Mouse (Mus musculus) cortical plate, adult 2 months (tissue): ENCODE results near the gene 9930111J21Rik2. TPM values are rescaled to one million over a fixed set of nuclear protein-coding genes. Genes with fewer than 3 reads are reported as not detected.
"Not testable (repeated sequence)": the region's sequence is repeated elsewhere in the genome, so short reads cannot be mapped to it uniquely, and the experiment has no call there.

ENCODE experiments used
- H3K27ac ChIP-seq: fragments of 200-500 bp; 2 replicates; pipeline ENCODE4 v1.5.1; 2012; ENCODE audit warnings: low read length, control low read depth, inconsistent platforms; ENCODE audit not compliant: insufficient read depth
- H3K4me1 ChIP-seq: fragments of 200-500 bp; 2 replicates; pipeline ENCODE4 v1.6.1; 2011; ENCODE audit warnings: low read length; ENCODE audit not compliant: control insufficient read depth, insufficient read depth
- H3K4me3 ChIP-seq: fragments of 200-500 bp; 2 replicates; pipeline ENCODE4 v1.5.1; 2011; ENCODE audit warnings: mild to moderate bottlenecking, low read length, control low read depth; ENCODE audit not compliant: insufficient read depth
- CTCF ChIP-seq: fragments of 200-500 bp; IDR thresholded peaks from 2 replicates; pipeline ENCODE4 v1.5.1; 2011; ENCODE audit warnings: mild to moderate bottlenecking, control low read depth, low read length; ENCODE audit not compliant: insufficient read depth; ENCODE audit errors: extremely low read depth
- POLR2A ChIP-seq: fragments of 200-500 bp; IDR thresholded peaks from 2 replicates; pipeline ENCODE4 v1.6.1; 2011; ENCODE audit warnings: mild to moderate bottlenecking, low read length, control low read depth; ENCODE audit not compliant: insufficient read depth; ENCODE audit errors: extremely low read depth
- polyA plus RNA-seq: library from polyadenylated mRNA; depleted of rRNA; stranded (reverse); fragments of >200 nt; gene quantifications from 2 replicates; pipeline ENCODE4 v1.2.3, GENCODE M21; 2012

Gene 9930111J21Rik2
- polyA plus RNA-seq, 1 experiment: 1.9 TPM

- Histone ChIP-seq H3K4me1 (no peaks in the 10 kb centered on the region; the same call in 1 of the 2 replicates), H3K4me3 (no peak overlapping the region), H3K27ac (no peak overlapping the region)
- TF ChIP-seq CTCF (no peak), POLR2A (no peak)
Observed at GRCm38 (mm10) chr11:49080636-49081035, 29.6 kb upstream of the 9930111J21Rik2 start.

DNA sequence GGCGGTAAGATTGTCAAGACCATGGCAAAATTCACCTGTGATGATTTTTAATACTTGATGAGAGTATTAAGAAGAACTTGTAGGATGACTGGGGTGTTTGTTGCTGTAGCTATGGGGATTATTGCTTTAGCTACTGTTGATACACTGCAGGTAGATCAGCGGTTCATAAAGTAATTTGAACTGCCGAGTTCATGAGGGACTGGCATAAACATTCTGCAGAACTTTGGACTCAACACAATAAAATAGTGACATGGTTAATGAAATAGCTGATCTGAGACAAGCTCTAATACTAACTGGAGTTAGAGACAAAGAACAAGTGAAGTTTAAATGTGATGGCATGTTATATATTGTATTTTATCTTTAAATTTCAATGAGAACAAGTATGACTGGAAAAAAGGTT is 27.7 kb upstream of the 9930111J21Rik2 start:
- no peak overlapping the region for H3K27ac ChIP-seq
- H3K4me1 ChIP-seq: no peaks in the 10 kb centered on the region; the same call in 1 of the 2 replicates
- no peak overlapping the region for H3K4me3 ChIP-seq
- TF ChIP-seq CTCF: no peak
- no peak for TF ChIP-seq POLR2A

DNA sequence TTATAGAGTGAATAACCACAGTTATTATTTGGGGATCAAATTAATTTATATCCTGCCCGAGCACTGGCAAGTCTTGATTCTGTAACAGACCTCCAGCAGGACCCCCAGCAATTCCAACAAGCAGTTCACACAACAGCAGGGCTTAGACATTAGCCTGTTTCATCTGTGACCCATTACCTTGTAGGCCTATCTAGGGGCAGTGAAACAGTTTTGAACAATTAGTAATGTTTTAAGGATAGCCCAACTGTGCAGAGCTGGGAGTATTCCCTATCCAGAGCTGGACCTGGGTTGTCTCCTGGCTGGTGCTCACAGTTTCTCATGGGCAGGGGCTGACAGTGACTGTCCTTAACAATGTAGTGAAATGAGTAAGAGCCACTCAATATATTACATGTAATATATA is 26.0 kb upstream of the 9930111J21Rik2 start:
- Histone ChIP-seq H3K27ac (no peak overlapping the region; the same call in 1 of the 2 replicates), H3K4me3 (no peak overlapping the region), H3K4me1 (no peaks in the 10 kb centered on the region)
- TF ChIP-seq POLR2A: no peak
- no peak for TF ChIP-seq CTCF

GRCm38 (mm10) chr11:49076001-49076757 is 25.1 kb upstream of the 9930111J21Rik2 start, which contains the start of gene Ifi47:
Gene Ifi47 (plus strand): TSS chr11:49076587.
- H3K4me1 ChIP-seq, H3K4me3 ChIP-seq: not testable (repeated sequence)
- peak within 1 kb of the TSS; percentile 71 for H3K27ac ChIP-seq

- TF ChIP-seq CTCF (no peak), POLR2A (no peak)
- H3K27ac ChIP-seq: no peak overlapping the region
- H3K4me1 ChIP-seq: no peaks in the 10 kb centered on the region
- no peak overlapping the region for H3K4me3 ChIP-seq
Observed at GRCm38 (mm10) chr11:49068358-49068757, 17.3 kb upstream of the 9930111J21Rik2 start.

DNA sequence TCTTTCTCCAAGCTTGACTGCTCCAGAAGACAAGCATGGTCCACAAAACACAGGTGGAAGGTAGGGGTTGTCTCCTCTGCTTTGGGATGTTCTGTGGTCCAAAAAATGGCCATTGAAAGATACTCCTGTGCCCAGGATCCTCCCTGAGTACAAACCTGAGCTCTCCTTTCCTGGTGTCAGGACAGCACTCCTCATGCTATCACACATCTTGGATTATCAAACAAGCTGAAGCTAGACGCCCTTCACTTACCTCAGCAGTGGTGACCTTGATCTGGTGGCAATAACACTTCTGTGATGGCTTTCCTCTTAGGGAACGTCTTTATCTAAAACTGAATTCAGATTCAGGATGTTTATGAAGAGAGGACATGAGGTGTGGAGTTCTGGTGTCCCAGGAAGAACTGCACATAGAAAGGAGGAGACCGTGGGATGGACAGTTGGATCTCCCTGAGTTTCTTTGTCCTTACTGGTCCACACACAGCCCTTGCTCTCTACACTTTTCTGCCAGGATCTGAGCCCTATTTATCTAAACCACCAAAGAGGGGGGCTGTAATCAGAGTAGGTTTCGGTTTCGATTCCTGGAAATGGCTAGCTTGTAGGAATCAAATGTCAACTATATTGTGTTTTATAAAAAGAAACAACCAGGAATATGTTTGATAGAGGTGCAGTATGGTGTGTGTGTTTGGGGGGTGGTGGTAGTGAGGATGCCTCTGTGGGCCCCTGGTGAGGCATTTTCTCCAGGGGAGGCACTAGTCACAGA is 12.8 kb upstream of the 9930111J21Rik2 start, which contains the start of gene Tgtp2:
Gene Tgtp2 (minus strand): TSS at position 494 of the 757 bp plus-strand sequence.
- not testable (repeated sequence) for H3K27ac ChIP-seq, H3K4me3 ChIP-seq, H3K4me1 ChIP-seq

DNA sequence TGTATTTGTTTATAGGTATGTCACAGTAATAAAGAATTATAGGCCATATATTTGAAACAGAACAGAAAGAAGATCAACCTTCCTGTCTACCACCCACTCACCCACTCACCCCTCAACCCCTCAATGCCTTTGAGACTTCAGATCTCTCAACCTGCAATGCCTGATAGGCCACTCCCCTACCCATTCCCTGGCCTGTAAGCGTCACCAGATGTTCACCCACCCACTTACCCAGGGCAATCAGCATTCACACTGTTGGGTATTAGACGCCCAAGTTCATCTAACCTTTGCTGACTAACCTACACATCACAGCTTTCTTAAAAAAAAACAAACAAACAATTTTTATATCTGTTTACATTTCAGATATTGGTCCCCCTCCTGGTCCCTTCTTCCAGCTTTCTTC is 10.8 kb upstream of the 9930111J21Rik2 start:
- not testable (repeated sequence) for H3K4me3 ChIP-seq, H3K27ac ChIP-seq, H3K4me1 ChIP-seq

DNA sequence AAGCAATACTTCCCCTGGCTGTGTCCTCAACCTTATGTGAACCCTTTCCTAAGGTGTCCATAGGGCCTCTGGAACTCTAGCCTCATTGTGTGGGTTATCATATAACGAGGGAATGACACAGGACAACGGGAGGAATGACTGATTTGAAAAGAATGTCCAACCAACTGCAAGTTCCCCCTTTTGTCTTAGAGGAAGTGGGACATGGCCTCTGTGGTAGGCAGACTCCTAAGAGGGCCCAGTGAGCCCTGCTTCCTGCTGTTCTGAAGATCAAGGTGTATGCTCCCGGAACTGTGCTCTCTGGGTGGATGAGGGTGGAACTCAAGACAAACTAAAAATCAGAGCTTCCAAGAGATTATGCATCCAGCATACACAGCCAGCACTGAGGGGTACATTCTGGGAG is 9.0 kb upstream of the 9930111J21Rik2 start:
- not testable (repeated sequence) for H3K4me1 ChIP-seq, H3K4me3 ChIP-seq, H3K27ac ChIP-seq

DNA sequence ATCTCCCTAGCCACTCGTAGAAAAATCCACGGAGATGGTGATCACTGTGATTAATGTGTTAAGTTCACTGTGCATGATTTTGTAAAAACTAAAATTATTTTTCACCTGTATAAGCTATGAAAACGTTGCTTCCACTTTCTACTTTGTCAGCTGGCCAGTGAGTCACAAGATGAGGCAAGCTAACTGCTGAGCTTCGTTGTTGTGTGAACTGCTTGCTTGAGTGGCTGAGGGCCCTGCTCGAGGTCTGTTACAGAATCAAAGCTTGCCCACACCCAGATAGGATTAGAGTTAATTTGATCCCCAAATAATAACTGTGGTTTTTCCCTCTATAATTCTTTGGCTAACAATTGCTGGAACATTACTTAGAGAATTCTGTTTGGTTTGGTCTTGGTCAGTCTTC is 852 bp upstream of the 9930111J21Rik2 start:
- H3K27ac ChIP-seq, H3K4me1 ChIP-seq, H3K4me3 ChIP-seq: not testable (repeated sequence)

DNA sequence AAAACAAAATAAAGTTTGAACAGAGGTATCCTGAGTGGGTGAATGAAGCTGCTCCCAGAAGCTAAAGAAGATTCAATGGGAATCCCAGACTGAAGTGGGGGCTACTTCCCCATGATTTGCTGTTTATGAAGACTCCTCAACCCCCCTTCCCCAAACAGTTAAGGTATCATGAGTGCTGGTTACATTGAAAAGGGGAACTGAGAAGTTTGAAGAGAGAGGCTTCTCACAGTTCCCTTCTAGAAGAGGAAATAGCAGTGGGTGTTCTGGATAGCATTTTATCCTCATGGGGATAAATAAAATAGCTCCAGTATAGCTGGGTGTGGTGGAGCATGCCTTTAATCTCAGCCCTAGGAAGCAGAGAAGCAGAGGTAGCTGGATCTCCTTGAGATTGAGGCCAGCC is 978 bp downstream of the 9930111J21Rik2 start:
- not testable (repeated sequence) for H3K27ac ChIP-seq, H3K4me1 ChIP-seq, H3K4me3 ChIP-seq

GRCm38 (mm10) chr11:49012074-49012473 is 39.0 kb downstream of the 9930111J21Rik2 start:
- not testable (repeated sequence) for H3K4me1 ChIP-seq

GRCm38 (mm10) chr11:49006785-49007184 is 44.3 kb downstream of the 9930111J21Rik2 start:
- H3K4me1 ChIP-seq, H3K4me3 ChIP-seq, H3K27ac ChIP-seq: not testable (repeated sequence)

More at GRCm38 (mm10) chr11:49012074-49012473, 39.0 kb downstream of the 9930111J21Rik2 start:
- not testable (repeated sequence) for H3K27ac ChIP-seq, H3K4me3 ChIP-seq

DNA sequence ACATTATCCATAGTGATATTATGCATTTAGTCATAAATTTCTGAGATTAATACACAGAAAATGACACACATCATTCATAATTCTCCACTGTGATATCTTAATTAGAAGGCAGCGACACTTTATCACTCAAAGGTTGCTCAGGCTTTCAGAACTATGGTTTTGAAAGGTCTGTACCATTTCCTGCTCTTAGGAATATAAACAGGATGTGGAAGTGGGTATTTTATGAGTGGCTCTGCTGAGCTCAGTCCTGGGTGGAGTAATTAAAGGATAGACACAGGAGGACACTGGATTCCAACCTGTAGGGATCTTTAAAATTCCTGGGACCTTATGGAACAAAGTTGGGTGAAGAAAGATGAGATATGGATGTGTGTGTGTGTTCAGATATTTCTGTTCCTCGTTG is 44.7 kb downstream of the 9930111J21Rik2 start:
- not testable (repeated sequence) for H3K4me1 ChIP-seq, H3K4me3 ChIP-seq

DNA sequence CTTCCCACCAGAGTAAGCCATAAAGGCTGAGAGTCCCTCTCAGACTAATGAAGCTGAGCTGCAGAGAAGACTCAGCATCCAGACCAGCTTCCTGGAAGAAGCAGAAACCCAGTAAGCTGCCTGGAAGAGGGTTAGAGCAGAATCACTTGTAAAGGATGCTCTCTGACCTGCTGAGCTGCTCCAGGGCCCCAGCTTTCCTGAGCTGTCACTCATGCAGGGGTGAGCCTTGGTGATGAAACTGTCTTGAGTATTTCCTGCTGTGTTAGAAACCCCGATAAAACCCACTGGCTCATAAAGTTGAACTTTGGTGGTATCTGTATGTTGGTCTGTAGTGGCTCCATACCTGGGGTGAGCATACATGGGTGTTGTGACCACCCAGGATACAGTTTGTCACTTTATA is 50.6 kb downstream of the 9930111J21Rik2 start:
- H3K4me1 ChIP-seq, H3K27ac ChIP-seq, H3K4me3 ChIP-seq: not testable (repeated sequence)

More for the DNA sequence above, 44.7 kb downstream of the 9930111J21Rik2 start:
- H3K27ac ChIP-seq: not testable (repeated sequence)

DNA sequence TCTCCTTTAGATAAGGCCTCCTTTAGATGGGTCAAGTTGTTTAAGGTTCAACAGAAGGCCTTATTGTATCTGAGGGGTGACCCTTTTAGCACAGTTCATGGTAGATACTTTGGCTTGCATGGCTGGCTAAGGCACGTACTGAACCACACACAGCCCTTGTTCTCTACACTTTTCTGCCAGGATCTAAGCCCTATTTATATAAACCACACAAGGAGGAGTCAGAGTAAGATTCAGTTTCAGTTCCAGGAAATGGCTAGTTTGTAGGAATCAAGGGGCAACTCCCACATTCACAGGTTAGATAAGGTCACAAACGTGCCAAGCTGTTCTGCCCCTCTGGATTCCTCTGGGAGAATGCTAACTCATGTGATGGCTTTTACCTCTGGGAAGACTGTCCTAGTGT is 57.0 kb downstream of the 9930111J21Rik2 start, which contains the start of gene Tgtp1:
Gene Tgtp1 (minus strand): TSS at position 155 of the 400 bp plus-strand sequence.
- not testable (repeated sequence) for H3K27ac ChIP-seq, H3K4me3 ChIP-seq, H3K4me1 ChIP-seq
